Mouse (Mus musculus) granulocyte monocyte progenitor cell, adult 5-6 weeks (primary cell): ENCODE data around the gene Gm10974. TPM values are rescaled to one million over a fixed set of nuclear protein-coding genes. Genes with fewer than 3 reads are reported as not detected.
A peak's percentile ranks its signal among the peaks of the same experiment; 100 is the strongest.

Experiments
- ATAC-seq: replicated peaks from 2 replicates; pipeline ENCODE4 v1.8.0; 2016; ENCODE audit warnings: mild to moderate bottlenecking, moderate TSS enrichment, inconsistent platforms; ENCODE audit not compliant: poor library complexity, severe bottlenecking
- total RNA-seq, 2 experiments: library from RNA; stranded (forward) in 1 of 2; stranded (reverse) in 1 of 2; fragments of 200-712, 200-1000 nt in 1 of 2; fragments of >200 nt in 1 of 2; fragmentation: Nextera tagmentation in 1 of 2; gene quantifications; 2 replicates each; pipeline ENCODE4 v1.2.3; 2014 to 2017

Gm10974 gene
- total RNA-seq, 2 experiments from 2014 or later: not detected

DNA sequence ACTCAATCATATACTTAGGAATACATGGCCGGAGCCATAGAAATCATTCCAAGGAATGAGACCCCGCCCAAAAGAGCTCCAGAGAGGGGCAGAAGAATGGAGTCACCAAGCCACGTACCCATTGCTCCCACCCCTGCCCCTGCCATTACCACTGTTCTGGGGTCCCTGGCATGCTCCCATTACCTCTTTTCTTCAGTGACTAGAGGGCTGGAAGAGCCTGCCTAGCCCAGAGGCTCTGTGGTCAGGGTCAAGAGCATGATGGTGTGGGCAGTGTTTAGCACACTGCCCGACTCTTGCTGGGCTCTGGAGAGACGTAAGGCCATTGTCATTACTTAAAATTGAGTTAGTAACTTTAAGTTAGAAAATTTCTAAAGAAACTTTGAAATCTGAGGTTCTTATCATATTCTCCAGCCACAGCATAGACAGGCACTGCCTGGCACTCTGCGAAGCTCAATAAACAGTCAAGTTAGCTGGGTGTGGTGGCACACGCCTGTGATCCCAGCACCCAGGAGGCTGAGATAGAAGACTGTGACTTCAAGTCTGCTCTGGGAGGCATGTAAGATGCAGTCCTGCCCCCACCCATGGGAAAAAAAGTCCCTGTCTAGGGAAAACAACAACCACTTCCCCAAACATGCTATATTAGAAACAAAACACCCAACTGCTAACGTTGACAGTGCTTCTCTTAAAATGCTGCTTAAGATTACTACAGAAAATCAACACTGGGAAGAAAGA lies 9.7 kb upstream of the Gm10974 start:
- no peak for ATAC-seq

DNA sequence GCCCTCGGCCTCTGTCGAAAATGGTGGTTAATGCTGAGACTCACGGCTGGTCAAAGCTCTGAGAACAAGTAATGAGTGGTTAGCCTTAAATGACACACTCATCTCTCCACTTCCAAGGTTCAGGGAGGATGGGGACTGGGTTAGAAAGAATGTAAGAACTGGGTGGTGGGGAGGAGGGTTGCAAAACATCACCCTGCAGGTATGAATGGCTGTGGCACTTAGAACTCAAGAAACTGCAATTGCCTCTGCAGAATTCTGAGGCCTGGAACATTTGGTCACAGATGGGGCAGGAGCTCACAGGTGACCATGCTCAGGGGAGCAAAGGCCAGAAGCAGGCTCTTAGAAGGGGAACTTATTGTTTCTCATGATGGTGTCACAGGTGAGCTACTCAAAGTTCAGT lies 7.2 kb upstream of the Gm10974 start:
- no peak for ATAC-seq

DNA sequence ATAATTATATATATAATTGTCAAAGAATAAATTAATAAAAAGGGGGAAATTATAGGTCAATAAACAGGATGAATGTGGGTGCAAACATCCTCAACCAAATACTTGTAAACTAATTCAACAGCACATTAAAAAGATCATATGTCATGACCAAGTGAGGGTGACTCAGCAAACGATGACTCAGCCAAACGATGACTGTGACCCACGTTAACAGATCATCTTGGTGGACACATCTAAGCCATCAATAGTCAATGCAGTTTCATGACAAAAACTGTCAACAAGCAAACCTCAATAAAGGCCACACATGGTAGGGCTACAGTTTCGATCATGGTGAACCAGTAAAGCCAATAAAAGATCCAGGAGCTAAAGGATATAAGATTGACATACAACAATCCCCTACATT lies 6.7 kb upstream of the Gm10974 start:
- ATAC-seq: no peak

DNA sequence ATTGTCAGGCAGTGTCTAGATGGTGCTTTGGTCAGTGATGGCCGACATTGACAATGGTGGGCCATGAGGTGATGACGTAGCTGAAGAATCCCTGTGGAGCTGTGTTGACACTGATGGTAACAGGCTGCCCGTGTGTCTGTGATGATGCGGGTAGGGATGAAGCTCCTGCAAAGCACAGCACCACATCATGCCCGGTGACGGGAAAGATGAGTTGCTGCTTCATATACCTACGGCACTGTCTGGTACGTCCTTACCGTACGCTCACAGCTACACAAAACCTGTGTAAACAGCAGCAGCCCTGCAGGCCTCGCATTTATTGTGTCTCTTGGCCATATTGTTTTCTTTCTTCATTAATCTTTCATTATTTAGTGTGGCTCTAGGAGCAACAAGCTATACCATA lies 1.2 kb upstream of the Gm10974 start:
- ATAC-seq: no peak

DNA sequence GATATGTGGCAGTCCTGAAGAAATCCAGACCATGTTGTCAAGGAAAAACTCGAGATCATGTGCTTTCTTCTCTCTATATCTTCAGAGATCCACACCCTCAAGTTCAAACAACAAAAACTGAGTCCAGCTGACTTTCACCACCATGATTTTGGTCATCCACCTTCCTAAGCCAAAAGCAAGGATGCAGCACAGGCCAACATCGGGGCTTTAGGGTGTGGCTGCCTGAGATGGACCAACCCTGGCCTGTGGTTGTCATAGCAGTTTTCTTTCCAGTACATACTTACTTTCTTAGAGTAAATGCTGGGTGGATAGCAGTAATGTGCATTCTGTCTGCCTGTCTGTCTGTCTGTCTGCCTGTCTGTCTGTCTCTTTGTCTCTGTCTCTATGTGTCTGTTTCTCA lies 294 bp upstream of the Gm10974 start:
- no peak for ATAC-seq

DNA sequence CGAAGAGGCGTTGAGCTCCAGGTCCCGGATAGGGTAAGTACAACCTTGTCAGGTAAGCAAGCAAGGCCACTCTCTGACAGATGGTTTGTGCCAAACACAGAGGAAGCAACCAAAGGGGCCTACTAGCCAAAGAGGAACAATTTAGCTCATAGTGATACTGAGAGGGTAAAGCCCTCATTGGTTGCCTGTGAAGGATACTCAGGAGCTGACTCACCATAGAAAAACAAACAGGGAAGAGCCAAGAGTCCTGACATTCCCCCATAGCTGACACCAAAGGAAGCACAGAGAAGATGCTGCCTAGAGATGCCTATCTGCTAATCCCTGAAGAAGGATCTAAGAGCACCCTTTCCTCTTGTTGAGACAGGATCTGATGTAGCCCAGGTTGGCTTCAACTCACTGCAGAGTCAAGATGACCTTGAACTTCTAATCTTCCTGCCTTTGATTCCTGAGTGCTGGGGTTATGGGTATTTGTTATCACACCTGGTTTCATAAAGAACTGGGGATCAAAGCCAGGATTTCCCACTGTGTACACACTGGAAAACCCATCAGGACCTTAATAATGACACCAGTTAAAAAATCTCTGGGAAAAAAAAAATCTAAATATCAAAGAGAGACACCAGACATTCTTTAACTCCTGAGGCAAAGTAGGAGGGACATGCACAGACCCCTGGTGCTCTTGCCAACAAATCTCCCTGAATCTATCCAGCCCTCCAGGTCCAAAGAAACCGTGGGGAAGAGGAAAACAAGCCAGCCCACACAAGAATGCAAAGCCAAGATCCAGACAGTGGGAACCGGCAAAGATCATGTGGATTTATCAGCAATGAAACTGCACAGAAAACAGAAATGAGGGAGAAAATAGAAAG lies 3.6 kb downstream of the Gm10974 start:
- no peak for ATAC-seq

DNA sequence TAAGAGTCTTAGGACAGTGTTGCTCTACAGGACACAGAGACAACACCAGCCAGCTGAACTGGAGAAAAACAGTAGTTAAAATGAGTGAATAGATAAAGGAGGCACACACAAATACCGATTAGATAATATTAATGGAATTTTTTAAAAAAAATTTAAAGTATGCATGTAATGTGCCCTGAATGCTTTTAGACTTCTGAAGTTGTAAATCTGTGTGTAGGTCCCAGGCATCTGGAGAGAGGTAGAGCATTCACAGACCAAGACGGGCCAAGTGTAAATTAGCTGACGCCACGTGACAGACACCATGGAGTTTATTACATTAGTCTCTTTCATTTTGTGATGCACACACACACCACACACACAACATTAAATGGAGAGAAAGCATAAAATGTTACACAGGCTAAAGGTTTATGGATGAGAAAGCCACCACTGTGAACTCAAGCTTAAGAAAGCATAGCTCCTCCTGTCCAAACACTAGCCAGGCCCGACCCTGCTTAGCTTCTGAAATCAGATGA lies 4.3 kb downstream of the Gm10974 start:
- no peak for ATAC-seq

DNA sequence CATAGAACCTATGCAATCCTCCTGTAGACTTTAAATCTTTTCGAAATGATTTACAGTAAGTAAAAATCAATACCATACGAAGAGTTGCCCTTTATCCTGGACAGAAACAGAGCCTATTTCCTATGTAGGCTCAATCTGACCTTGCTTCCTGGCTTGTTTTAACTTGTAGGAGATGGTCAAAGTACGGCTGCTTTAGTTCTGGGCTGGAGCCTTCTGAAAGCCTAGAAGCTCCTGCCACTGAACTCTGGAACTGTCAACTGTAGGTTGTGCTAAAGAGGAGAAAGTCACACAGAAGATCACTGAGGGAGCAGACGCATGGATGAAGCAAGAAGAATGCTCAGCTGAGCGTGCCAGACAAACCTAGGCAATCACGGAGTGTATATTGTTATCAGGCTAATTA lies 5.3 kb downstream of the Gm10974 start:
- ATAC-seq: no peak

DNA sequence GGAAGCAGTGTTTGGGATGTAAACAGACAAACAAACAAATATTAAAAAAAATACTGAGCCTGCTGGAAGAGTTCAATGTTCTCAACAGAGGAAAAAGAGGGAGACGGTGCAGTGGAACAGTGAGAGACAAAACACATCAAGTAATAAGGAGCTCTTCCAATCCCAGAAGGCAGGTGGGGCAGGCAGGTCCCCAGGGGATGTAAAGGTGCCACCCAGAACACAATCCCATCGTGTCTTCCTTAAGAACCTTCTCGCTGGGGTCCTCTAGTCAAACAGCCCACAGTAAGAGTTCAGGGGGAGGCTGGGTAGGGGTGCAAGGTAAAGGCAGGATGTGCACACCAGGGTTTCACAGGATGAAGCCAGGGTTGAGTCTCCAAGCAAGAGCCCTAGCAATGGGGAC lies 7.7 kb downstream of the Gm10974 start:
- no peak for ATAC-seq

DNA sequence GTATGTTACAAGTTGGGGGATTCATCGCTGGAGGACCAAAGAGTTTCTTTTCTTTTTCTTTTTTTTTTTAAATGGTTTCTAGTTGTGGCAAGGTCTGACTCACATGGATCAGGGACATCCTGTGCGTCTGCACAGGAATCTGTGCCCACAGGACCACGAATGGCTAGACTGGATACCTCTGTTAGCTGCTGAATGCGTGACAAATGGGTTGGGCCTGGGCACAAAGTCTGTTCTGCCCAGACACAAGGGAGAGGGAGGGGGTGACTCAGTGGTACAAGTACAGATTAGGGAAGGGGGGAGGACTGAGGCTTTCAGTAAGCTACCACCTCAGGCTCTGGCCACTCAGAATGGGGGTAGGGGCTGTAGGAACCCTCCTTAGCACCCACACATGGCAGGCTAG lies 10.0 kb downstream of the Gm10974 start:
- no peak for ATAC-seq

DNA sequence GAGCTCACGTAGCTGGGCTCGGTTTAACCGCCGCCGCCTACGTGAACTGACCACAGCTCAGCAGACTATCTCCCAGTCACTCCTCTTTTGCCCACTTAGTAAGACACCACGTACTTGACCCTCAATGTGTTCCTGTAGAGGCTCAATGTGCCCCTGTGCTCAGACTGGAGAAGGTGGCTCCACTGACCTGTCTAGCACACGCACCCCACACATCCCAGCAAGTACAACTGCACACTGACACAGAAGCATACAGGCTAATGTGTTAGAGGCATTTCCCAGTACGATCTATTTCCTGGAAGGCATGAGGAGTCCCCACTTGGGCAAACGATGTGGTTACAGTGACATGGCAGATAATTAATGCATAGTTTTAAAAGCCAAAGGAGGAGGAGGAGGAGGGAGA lies 10.9 kb downstream of the Gm10974 start:
- ATAC-seq: no peak

DNA sequence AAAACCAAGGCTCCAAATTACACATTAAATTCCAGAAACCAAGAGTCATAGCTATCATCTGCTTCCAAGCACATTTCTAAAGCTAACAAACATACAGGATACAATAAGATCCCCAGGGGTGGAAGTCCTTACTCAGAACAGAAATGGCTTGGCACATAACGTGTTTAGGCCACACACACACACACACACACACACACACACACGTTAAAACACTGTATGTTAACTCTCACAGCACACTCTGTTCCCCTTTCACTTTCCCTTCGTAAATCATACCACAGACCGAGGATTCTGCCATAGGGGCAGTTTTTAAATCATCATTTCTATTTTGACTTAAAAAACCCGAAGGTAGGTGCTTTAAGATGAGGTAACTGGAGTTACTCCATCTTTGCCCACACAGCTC lies 18.5 kb downstream of the Gm10974 start:
- peak; percentile 74 for ATAC-seq

DNA sequence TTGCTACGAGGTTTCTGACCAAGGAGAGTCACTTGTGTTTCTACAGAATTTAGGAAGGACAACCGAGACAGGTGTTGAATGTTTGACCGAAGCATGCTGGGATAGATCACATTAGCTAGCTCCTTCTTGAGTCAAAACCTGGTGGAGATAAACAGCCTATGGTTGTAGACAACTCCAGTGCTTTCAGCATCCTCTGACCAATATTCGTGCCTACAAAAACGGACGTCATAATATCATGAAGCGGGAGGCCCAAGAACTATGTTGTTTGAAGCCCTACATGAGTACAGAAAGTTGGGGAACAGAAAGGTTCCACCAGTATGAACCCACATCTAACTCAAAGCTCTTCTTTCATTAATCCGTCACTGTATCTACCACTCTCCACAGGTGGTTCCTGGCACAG lies 19.2 kb downstream of the Gm10974 start:
- ATAC-seq: no peak

DNA sequence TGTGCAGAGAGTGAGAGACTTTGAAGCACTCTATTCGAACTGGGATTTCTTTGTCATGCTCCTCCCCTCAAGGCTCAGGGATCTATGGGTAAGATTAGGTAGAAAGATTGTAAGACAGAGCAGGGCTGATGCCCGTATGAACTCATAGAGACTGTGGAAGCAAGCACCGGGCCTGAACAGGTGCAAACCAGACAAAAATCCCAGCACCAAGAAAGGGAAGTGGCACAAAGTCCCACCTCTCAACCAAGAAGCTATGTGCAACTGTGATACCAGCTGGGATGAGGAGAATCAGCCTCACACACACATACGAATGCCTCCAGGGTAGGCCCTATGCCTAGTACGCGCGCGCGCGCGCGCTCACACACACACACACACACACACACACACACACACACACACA lies 20.1 kb downstream of the Gm10974 start:
- peak; percentile 20 for ATAC-seq

DNA sequence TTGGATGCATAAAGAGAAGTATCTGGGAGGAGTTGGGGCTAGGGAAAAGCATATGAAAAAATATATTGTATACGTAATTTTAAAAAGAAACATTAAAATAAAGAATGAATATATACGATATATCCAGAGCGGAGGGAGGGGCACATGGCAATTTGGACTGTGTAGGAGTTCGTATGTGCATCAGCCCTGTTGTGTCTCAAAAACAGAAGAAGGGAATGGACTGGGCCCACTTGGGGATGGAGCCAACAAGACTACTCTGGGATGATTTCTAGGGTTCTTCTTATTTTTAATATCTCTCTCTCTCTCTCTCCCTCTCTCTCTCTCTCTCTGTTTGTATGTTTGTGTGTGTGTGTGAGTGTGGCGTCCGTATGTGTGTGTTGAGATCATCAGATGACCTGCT lies 20.7 kb downstream of the Gm10974 start:
- no peak for ATAC-seq

DNA sequence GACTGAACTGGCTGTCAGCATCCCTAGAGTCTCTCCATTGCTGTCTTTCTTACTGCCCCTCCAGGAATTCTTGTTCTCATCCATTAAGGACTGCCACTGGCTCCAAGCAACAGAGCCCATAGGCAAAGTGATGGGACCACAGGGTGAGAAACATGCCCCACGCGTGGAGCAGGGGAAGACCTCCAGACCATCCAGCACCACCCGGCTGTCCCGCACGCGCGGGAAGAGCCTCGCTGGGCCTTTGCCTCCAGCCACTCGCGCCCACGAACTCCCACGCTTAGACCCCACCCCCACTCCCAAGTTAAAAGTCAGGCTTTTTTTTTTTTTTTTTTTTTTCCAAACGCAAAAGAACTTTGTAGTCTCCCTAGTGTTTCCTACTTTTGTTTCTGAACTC lies 21.7 kb downstream of the Gm10974 start:
- no peak for ATAC-seq

DNA sequence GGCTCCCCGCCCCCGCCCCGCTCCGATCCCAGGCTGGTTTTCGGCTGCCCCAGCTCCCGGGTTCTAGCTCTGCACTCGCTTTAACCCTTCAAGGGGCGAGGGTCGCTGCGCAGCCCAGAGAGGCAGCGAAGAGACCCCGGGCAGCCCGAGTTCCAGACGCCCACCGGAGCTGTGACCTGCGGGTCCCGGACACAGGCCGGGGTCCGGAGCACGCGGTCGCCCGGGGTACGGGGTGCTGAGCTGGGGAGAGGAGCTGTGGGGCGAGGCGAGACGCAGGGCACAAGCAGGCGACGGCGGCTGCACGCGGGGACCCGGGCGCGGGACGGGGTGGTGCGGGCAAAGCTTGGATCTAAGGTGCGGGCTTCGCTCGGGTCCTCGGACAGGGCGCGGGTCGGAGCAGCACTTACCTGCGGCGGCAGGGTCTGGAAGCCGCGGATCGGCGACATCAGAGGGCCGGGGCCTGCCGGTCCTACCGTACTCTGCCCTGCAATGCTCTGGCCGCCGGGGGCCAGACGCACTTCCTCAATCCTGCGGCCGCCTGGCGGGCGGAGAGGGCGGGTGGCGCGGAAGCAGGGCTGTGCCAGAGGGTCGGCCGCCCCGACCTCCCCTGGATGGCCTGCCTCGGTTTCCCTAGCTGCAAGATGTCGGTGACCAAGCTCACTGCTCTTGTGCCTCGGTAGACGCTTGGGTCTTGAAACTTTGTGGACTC lies 22.3 kb downstream of the Gm10974 start, which contains the start of gene Lrrk1:
TSS of gene Lrrk1 (minus strand) at position 538 of the 709 bp plus-strand sequence.
- peak; percentile 65 for ATAC-seq

DNA sequence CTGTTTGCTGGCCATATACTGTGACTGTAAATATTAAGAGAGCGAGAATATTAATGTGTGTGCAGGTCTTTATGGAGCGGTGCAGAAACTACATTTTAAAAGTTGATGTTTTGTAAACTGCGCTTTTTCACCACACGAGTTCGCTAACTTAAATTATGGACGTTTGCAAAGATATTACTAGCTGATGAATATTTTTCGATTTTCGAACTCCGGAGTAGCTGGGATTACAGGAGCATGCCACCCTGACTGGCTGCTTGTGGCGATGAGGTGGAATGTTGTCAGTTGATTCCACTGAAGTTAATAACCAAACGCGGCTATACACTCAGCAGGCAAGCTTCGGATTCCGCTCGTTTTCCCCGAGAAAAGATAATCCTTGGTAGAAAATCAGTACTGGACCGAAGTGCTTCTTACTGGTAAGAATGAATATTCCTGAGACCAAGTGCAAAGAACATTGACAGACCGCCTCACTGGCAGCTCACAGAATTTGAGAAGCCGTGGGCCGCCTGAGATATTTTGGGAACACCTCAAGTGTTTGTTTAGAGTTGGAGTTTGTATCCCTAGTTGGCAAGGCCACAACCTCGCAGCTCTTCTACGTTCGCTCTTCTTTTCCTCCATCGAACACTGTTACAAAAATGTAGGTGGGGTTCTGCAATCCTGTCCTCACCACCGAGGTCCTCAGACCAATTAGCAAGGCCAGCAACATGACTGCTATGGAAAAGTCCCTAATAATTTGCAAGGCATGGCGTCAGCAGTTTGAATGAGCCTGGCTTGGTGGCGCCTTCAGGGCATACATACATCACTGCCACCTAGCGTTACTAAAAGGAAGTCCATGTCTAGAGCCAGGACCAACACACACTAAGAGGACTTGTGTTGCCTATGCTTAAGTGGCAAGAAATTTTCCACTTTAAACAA lies 23.2 kb downstream of the Gm10974 start:
- peak; percentile 72 for ATAC-seq

DNA sequence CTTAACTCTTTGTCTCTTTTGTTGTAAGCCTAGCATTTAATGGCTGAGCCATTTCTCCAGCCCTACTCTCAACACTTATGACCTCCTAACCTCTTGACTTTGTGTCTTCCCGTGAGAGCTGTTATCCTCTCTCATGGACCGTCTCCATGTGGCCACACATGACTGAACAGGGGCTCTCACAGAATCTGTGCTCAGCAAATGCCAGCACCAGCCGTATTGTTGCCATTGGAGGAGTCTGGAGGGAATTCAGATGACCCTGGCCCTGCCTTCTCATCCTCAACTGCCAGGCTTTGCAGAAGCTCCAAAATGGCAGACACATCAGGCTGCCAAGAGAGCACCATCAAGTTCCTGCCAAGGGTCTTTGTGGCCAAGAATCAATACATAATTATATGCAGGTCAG lies 31.6 kb downstream of the Gm10974 start:
- ATAC-seq: no peak

DNA sequence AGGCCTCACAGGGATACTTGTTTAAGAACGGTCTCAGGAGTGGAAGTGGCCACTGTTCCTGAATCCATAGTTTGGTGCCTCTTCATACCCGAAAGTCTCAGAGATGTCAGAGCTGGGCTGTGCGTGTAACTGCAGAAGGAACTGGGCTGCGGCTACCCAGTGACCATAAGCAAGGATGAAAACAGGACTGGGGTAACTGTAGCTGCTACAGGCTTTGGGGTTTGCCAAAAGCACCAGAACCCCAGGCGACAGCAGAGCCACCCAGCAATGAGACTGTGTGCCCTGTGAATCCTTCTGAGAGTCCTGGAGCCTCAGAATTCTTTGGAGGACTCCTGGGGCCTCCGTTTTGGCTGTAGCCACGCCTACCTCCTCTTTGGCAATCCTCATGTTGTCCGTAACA lies 35.9 kb downstream of the Gm10974 start:
- no peak for ATAC-seq
